Mouse (Mus musculus) G1E (cell line): Measurements from ENCODE around the gene L3mbtl1. TPM values are rescaled to one million over a fixed set of nuclear protein-coding genes. Genes with fewer than 3 reads are reported as not detected.
A peak's percentile ranks its signal among the peaks of the same experiment; 100 is the strongest.

Experiments used
- ATAC-seq: 2 replicates; pipeline ENCODE4 v1.8.0; 2016; ENCODE audit warnings: mild to moderate bottlenecking; ENCODE audit not compliant: insufficient number of reproducible peaks, poor library complexity, low FRiP score, severe bottlenecking; ENCODE audit errors: extremely low read depth
- DNase-seq: peaks from one replicate; pipeline ENCODE4 v3.0.0; 2012; ENCODE audit warnings: low spot score
- H3K27me3 ChIP-seq: 2 replicates; pipeline ENCODE4 v1.6.1; 2012; ENCODE audit warnings: mild to moderate bottlenecking, low read length, inconsistent platforms; ENCODE audit not compliant: insufficient read depth
- H3K36me3 ChIP-seq: replicated peaks from 2 replicates; pipeline ENCODE3; 2012; ENCODE audit warnings: mild to moderate bottlenecking, inconsistent platforms
- H3K4me1 ChIP-seq: 2 replicates; pipeline ENCODE4 v1.6.1; 2012; ENCODE audit warnings: low read depth, low read length, inconsistent platforms, mixed read lengths; ENCODE audit not compliant: insufficient read depth
- H3K4me3 ChIP-seq: 2 replicates; pipeline ENCODE4 v1.5.1; 2012; ENCODE audit warnings: low read depth, mild to moderate bottlenecking, inconsistent platforms, low read length, moderate library complexity, mixed read lengths
- H3K9me3 ChIP-seq: replicated peaks from 2 replicates; pipeline ENCODE4 v1.6.1; 2012; ENCODE audit warnings: inconsistent platforms
- CTCF ChIP-seq: IDR thresholded peaks from 2 replicates; pipeline ENCODE4 v1.5.1; 2012; ENCODE audit warnings: low read depth, low read length, inconsistent platforms, mixed read lengths
- GATA1 ChIP-seq: IDR thresholded peaks from 2 replicates; pipeline ENCODE4 v1.6.1; 2012; ENCODE audit warnings: borderline replicate concordance, low read length, inconsistent platforms, mixed read lengths
- GATA2 ChIP-seq: IDR thresholded peaks from 2 replicates; pipeline ENCODE4 v1.6.1; 2012; ENCODE audit warnings: low read depth, low read length, inconsistent platforms, borderline replicate concordance
- POLR2AphosphoS5 ChIP-seq: IDR thresholded peaks from 2 replicates; pipeline ENCODE4 v1.6.1; 2012; ENCODE audit warnings: low read depth, low read length, inconsistent platforms; ENCODE audit not compliant: insufficient replicate concordance
- TAL1 ChIP-seq: conservative IDR thresholded peaks from 2 replicates; pipeline ENCODE4 v1.6.1; 2012; ENCODE audit warnings: low read depth, low read length, inconsistent platforms, mixed read lengths
- polyA plus RNA-seq: library from polyadenylated mRNA; stranded (reverse); fragments of >175 nt; gene quantifications from 2 replicates; pipeline ENCODE4 v1.2.3, GENCODE M21; 2012
- total RNA-seq, 2 experiments: library from RNA; stranded (forward) in 1 of 2; stranded (reverse) in 1 of 2; fragments of 200-1000 nt in 1 of 2; fragments of >200 nt in 1 of 2; fragmentation: Nextera tagmentation in 1 of 2; gene quantifications; 2 replicates each; pipeline ENCODE4 v1.2.3; 2014 to 2017

L3mbtl1 gene
- total and polyA plus RNA-seq, 3 experiments = not detected

DNA sequence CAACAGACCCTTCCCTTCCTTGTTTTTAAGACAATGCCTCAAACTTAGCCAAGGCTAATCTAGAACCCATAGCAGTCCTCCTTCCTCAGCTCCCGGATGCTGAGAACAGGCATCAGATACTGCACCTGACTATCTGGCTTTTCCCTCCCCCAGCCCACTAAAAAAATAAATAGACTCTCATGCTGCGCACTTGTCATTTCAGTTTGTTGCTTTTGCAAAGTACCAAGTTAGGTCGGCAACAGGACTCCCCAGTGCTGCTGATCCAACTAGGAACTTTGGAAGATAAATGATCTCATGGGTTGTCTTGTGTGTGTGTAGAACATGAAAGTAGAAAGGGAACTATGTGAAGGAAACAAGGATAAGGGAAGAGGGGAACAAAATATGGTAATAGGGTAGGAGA is 13.6 kb upstream of the L3mbtl1 start:
- H3K27me3 ChIP-seq = no peaks in the 10 kb centered on the region; the same call in 1 of the 2 replicates
- peaks cover 21% of the 10 kb centered on the region for H3K36me3 ChIP-seq
- ATAC-seq (no peak), DNase-seq (no peak)
- TF ChIP-seq POLR2AphosphoS5 (no peak), GATA1 (no peak), TAL1 (no peak), GATA2 (no peak), CTCF (no peak)
- no peaks in the 10 kb centered on the region for H3K9me3 ChIP-seq
- H3K4me3 ChIP-seq = no peak overlapping the region
- H3K4me1 ChIP-seq = peaks cover 27% of the 10 kb centered on the region

- Histone ChIP-seq H3K36me3 (peaks cover 28% of the 10 kb centered on the region), H3K4me1 (peaks cover 28% of the 10 kb centered on the region), H3K27me3 (no peaks in the 10 kb centered on the region), H3K9me3 (no peaks in the 10 kb centered on the region), H3K4me3 (peak overlapping the region; percentile 96)
- ATAC-seq = peak; percentile 9
- DNase-seq = no peak
- TF ChIP-seq GATA1 = no peak
- no peak for TF ChIP-seq GATA2
- TF ChIP-seq POLR2AphosphoS5 = no peak
- TF ChIP-seq TAL1 = no peak
- no peak for TF ChIP-seq CTCF
Observed at GRCm38 (mm10) chr2:162930516-162931122, 12.7 kb upstream of the L3mbtl1 start.

- no peak for TF ChIP-seq POLR2AphosphoS5
- TF ChIP-seq CTCF = no peak
- no peak for TF ChIP-seq GATA2
- no peak for TF ChIP-seq TAL1
- no peak for TF ChIP-seq GATA1
- H3K27me3 ChIP-seq = no peaks in the 10 kb centered on the region
- peak within 1 kb of the TSS; percentile 96 for H3K4me3 ChIP-seq
- peak; percentile 83 for ATAC-seq
- no peaks in the 10 kb centered on the region for H3K9me3 ChIP-seq
- peaks cover 28% of the 10 kb centered on the region for H3K4me1 ChIP-seq
- peak; percentile 91 for DNase-seq
- H3K36me3 ChIP-seq = peaks cover 34% of the 10 kb centered on the region
Observed at GRCm38 (mm10) chr2:162931123-162931673, 12.1 kb upstream of the L3mbtl1 start, which contains the start of gene Srsf6. TSS of gene Srsf6 (plus strand) at chr2:162931528.

DNA sequence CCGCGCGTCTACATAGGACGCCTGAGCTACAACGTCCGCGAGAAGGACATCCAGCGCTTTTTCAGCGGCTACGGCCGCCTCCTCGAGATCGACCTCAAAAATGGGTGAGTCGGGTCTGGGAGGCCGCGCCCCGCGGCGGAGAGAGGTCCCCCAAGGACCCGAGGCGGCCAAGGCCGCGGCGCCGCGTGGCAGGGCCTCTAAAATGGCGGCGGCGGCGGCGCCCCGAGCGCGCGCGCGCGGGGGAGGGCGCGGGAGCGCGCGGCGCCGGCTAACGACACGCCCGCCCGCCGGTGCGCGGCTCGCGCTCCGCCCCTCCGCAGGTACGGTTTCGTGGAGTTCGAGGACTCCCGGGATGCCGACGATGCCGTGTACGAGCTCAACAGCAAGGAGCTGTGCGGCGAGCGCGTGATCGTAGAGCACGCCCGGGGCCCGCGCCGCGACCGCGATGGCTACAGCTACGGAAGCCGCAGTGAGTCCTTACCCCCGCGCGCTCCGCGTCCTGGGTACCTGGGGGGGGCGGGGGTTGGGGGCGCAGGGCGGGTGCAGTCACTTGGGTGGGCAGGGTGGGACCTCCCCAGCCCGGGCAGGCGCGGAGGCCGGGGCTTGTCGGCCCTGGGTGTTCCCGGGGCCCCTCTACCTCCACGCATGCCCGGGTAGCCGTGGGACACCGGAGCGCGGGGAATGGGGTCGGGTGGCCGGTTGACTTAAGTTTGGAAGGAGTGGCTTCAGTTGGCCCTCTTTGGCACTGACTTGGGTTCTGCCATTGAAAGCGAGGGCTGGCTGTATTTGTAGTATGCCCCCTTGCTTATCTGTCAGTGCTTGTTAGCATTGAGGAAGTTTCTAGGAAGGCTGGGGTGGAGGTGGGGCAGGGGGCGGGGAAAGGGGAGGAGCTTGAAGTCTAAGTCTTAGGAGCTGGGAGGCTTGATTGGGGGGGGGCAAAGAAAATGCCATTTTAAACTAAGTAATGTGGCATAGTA is 11.3 kb upstream of the L3mbtl1 start:
- TF ChIP-seq GATA2 (no peak), GATA1 (no peak), TAL1 (no peak)
- ATAC-seq = peak; percentile 51
- H3K4me1 ChIP-seq = peaks cover 31% of the 10 kb centered on the region

GRCm38 (mm10) chr2:162932706-162933105 is 10.6 kb upstream of the L3mbtl1 start:
- ATAC-seq = no peak
- no peak for TF ChIP-seq CTCF
- no peak for TF ChIP-seq TAL1
- TF ChIP-seq POLR2AphosphoS5 = no peak
- TF ChIP-seq GATA1 = no peak

More for the DNA sequence above, 11.3 kb upstream of the L3mbtl1 start:
- no peaks in the 10 kb centered on the region for H3K9me3 ChIP-seq
- peaks cover 41% of the 10 kb centered on the region for H3K36me3 ChIP-seq
- peak overlapping the region; percentile 96 for H3K4me3 ChIP-seq
- no peaks in the 10 kb centered on the region for H3K27me3 ChIP-seq
- DNase-seq = peak; percentile 71

DNA sequence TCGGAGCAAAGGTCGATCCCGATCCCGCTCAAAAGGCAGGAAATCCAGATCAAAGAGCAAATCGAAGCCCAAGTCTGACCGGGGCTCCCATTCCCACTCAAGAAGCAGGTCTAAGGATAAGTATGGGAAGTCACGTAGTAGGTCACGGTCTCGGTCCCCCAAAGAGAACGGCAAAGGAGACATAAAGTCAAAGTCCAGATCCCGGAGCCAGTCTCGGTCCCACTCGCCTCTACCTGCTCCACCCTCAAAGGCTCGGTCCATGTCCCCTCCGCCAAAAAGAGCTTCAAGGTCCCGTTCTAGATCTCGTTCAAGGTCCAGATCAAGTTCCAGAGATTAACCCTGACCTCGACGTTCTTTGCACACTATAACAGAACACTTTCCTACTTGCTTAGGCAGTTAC is 8.9 kb upstream of the L3mbtl1 start:
- TF ChIP-seq GATA2 = no peak
- TF ChIP-seq CTCF = no peak
- no peak for TF ChIP-seq POLR2AphosphoS5
- TF ChIP-seq GATA1 = no peak
- TF ChIP-seq TAL1 = no peak
- Histone ChIP-seq H3K4me1 (peaks cover 29% of the 10 kb centered on the region), H3K9me3 (no peaks in the 10 kb centered on the region), H3K27me3 (no peaks in the 10 kb centered on the region), H3K36me3 (peaks cover 64% of the 10 kb centered on the region), H3K4me3 (no peak overlapping the region; the same call in 1 of the 2 replicates)
- DNase-seq = no peak
- ATAC-seq = no peak

More at GRCm38 (mm10) chr2:162932706-162933105, 10.6 kb upstream of the L3mbtl1 start:
- peaks cover 31% of the 10 kb centered on the region for H3K4me1 ChIP-seq
- peak overlapping the region; percentile 96 for H3K4me3 ChIP-seq
- H3K9me3 ChIP-seq = no peaks in the 10 kb centered on the region
- H3K27me3 ChIP-seq = no peaks in the 10 kb centered on the region
- peaks cover 48% of the 10 kb centered on the region for H3K36me3 ChIP-seq
- no peak for DNase-seq
